Mouse (Mus musculus) right cerebral cortex, postnatal 14 days (tissue): ENCODE data around the gene Matn3.

ENCODE experiments used
- DNase-seq: peaks from one replicate; pipeline ENCODE4 v3.0.0; 2022

Matn3 gene

GRCm38 (mm10) chr12:8939490-8939889 is 8.2 kb upstream of the Matn3 start:
- DNase-seq, result no peak

GRCm38 (mm10) chr12:8940011-8941005 is 7.4 kb upstream of the Matn3 start:
- no peak for DNase-seq

GRCm38 (mm10) chr12:8941131-8941615 is 6.6 kb upstream of the Matn3 start:
- no peak for DNase-seq

- DNase-seq, result no peak
Observed at GRCm38 (mm10) chr12:8941699-8942392, 5.9 kb upstream of the Matn3 start.

GRCm38 (mm10) chr12:8947163-8947562 is 566 bp upstream of the Matn3 start:
- no peak for DNase-seq

- no peak for DNase-seq
Observed at GRCm38 (mm10) chr12:8953136-8953535, 5.4 kb downstream of the Matn3 start.

GRCm38 (mm10) chr12:8954161-8954561 is 6.4 kb downstream of the Matn3 start:
- no peak for DNase-seq

- no peak for DNase-seq
Observed at GRCm38 (mm10) chr12:8961607-8962316, 14.0 kb downstream of the Matn3 start.

GRCm38 (mm10) chr12:8969828-8970227 is 22.1 kb downstream of the Matn3 start:
- no peak for DNase-seq

- DNase-seq, result peak; percentile 93
Observed at GRCm38 (mm10) chr12:8973820-8974465, 26.2 kb downstream of the Matn3 start, which contains the start of gene Wdr35. TSS of gene Wdr35 (plus strand) at chr12:8973892.

- no peak for DNase-seq
Observed at GRCm38 (mm10) chr12:8975076-8975475, 27.3 kb downstream of the Matn3 start.

GRCm38 (mm10) chr12:8993231-8993630 is 45.5 kb downstream of the Matn3 start:
- no peak for DNase-seq

GRCm38 (mm10) chr12:8998318-8998717 is 50.6 kb downstream of the Matn3 start:
- DNase-seq, result no peak

- peak; percentile 44 for DNase-seq
Observed at GRCm38 (mm10) chr12:9002038-9002648, 54.4 kb downstream of the Matn3 start.

- no peak for DNase-seq
Observed at GRCm38 (mm10) chr12:9007146-9007545, 59.4 kb downstream of the Matn3 start.

GRCm38 (mm10) chr12:9007811-9008210 is 60.1 kb downstream of the Matn3 start:
- no peak for DNase-seq

- DNase-seq, result no peak
Observed at GRCm38 (mm10) chr12:9010311-9010710, 62.6 kb downstream of the Matn3 start.

- DNase-seq, result no peak
Observed at GRCm38 (mm10) chr12:9016376-9016775, 68.6 kb downstream of the Matn3 start.

- no peak for DNase-seq
Observed at GRCm38 (mm10) chr12:9020431-9020830, 72.7 kb downstream of the Matn3 start.

GRCm38 (mm10) chr12:9020986-9021385 is 73.3 kb downstream of the Matn3 start:
- DNase-seq, result no peak
